Mouse (Mus musculus) neural tube, embryonic 15.5 days (tissue): ENCODE measurements around the gene Angptl3. TPM values are rescaled to one million over a fixed set of nuclear protein-coding genes. Genes with fewer than 3 reads are reported as not detected.

Experiments
- ATAC-seq: fragments of 200-750 bp; cut with Nextera tagmentation; 2 replicates; pipeline ENCODE4 v1.8.0; 2017; ENCODE audit warnings: mild to moderate bottlenecking, moderate TSS enrichment, moderate library complexity; ENCODE audit not compliant: low FRiP score
- H3K27ac ChIP-seq: fragments of 300-500 bp; sonication (generic); replicated peaks from 2 replicates; pipeline ENCODE4 v1.5.1; 2015; ENCODE audit warnings: mild to moderate bottlenecking, inconsistent platforms
- H3K27me3 ChIP-seq: fragments of 300-500 bp; sonication (generic); replicated peaks from 2 replicates; pipeline ENCODE4 v1.6.1; 2015; ENCODE audit warnings: inconsistent platforms
- H3K36me3 ChIP-seq: fragments of 300-500 bp; sonication (generic); 2 replicates; pipeline ENCODE4 v1.6.1; 2015; ENCODE audit warnings: inconsistent platforms
- H3K4me1 ChIP-seq: fragments of 300-500 bp; sonication (generic); 2 replicates; pipeline ENCODE4 v1.6.1; 2015; ENCODE audit warnings: inconsistent platforms
- H3K4me2 ChIP-seq: fragments of 300-500 bp; sonication (generic); 2 replicates; pipeline ENCODE4 v1.6.1; 2015; ENCODE audit warnings: inconsistent platforms, mild to moderate bottlenecking, moderate library complexity
- H3K4me3 ChIP-seq: fragments of 300-500 bp; sonication (generic); replicated peaks from 2 replicates; pipeline ENCODE4 v1.5.1; 2015; ENCODE audit warnings: mild to moderate bottlenecking, inconsistent platforms
- H3K9ac ChIP-seq: fragments of 300-500 bp; sonication (generic); replicated peaks from 2 replicates; pipeline ENCODE4 v1.6.1; 2015; ENCODE audit warnings: mild to moderate bottlenecking, inconsistent platforms
- H3K9me3 ChIP-seq: fragments of 300-500 bp; sonication (generic); replicated peaks from 2 replicates; pipeline ENCODE4 v1.6.1; 2016; ENCODE audit warnings: inconsistent platforms
- WGBS: fragments of 180-500 bp; shearing (Covaris S2); methylation state at CpG from one replicate; pipeline ENCODE4 v1.1.7; 2015; ENCODE audit warnings: mixed read lengths; 5-methylcytosine and 5-hydroxymethylcytosine counted together
- polyA plus RNA-seq: library from polyadenylated mRNA; unstranded; fragments of >200 nt; fragmentation: Nextera tagmentation; extraction: Ambion mirVana; gene quantifications from 2 replicates; pipeline ENCODE4 v1.2.1, GENCODE M21; 2015

Angptl3 gene
- 0.86 and 1.0 TPM in 2 replicates for polyA plus RNA-seq

DNA sequence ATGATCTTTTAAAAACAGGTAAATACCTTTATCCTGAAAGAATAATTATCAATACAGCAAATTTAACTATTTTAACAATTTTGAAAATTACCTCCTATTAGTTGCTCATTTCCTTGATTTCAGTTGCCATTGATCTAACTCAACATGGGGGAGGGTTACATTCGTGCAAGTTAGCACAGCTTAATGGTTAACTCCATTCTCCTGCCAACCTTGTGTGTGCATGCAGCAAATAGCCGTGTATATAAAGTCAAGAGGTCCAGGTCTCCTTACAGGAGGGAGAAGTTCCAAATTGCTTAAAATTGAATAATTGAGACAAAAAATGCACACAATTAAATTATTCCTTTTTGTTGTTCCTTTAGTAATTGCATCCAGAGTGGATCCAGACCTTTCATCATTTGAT lies at the start of gene Angptl3:
Gene Angptl3, plus strand, starts transcription at position 269 of the 400 bp plus-strand sequence.
- Histone ChIP-seq H3K4me1 (no peaks in the 10 kb centered on the region), H3K36me3 (no peaks in the 10 kb centered on the region), H3K4me2 (no peak within 1 kb of the TSS), H3K27ac (no peak within 1 kb of the TSS), H3K4me3 (no peak within 1 kb of the TSS), H3K9ac (no peak within 1 kb of the TSS), H3K27me3 (no peaks in the 10 kb centered on the region), H3K9me3 (no peaks in the 10 kb centered on the region)
- ATAC-seq, result no peak
- 77% methylated on average over 2 of the region's 2 CpGs for WGBS

- H3K4me3 ChIP-seq, result no peak overlapping the region
- H3K4me2 ChIP-seq, result no peak overlapping the region
- no peaks in the 10 kb centered on the region for H3K27me3 ChIP-seq
- peaks cover 38% of the 10 kb centered on the region for H3K36me3 ChIP-seq
- ATAC-seq, result no peak
- H3K9me3 ChIP-seq, result no peaks in the 10 kb centered on the region
- H3K4me1 ChIP-seq, result no peaks in the 10 kb centered on the region
- WGBS, result 89% methylated on average over 8 of the region's 8 CpGs
- no peak overlapping the region for H3K27ac ChIP-seq
- H3K9ac ChIP-seq, result no peak overlapping the region
Observed at GRCm38 (mm10) chr4:98984701-98985100, 46.1 kb upstream of the Angptl3 start.

GRCm38 (mm10) chr4:98993491-98993890 lies 37.3 kb upstream of the Angptl3 start:
- H3K27me3 ChIP-seq, result no peaks in the 10 kb centered on the region
- WGBS, result 85% methylated on average over 4 of the region's 4 CpGs
- H3K27ac ChIP-seq, result no peak overlapping the region
- no peaks in the 10 kb centered on the region for H3K4me1 ChIP-seq
- H3K9ac ChIP-seq, result no peak overlapping the region
- no peak overlapping the region for H3K4me3 ChIP-seq
- H3K4me2 ChIP-seq, result no peak overlapping the region
- H3K36me3 ChIP-seq, result peaks cover 25% of the 10 kb centered on the region
- ATAC-seq, result no peak
- no peaks in the 10 kb centered on the region for H3K9me3 ChIP-seq

- no peaks in the 10 kb centered on the region for H3K4me1 ChIP-seq
- ATAC-seq, result no peak
- no peak overlapping the region for H3K4me2 ChIP-seq
- no peak overlapping the region for H3K4me3 ChIP-seq
- H3K27ac ChIP-seq, result no peak overlapping the region
- H3K36me3 ChIP-seq, result peaks cover 20% of the 10 kb centered on the region
- WGBS, result 98% methylated on average over 2 of the region's 2 CpGs
- no peak overlapping the region for H3K9ac ChIP-seq
- H3K9me3 ChIP-seq, result no peaks in the 10 kb centered on the region
- H3K27me3 ChIP-seq, result no peaks in the 10 kb centered on the region
Observed at GRCm38 (mm10) chr4:99005574-99005973, 25.2 kb upstream of the Angptl3 start.

- H3K9ac ChIP-seq, result no peak overlapping the region
- no peak overlapping the region for H3K4me2 ChIP-seq
- no peak for ATAC-seq
- no peaks in the 10 kb centered on the region for H3K4me1 ChIP-seq
- H3K4me3 ChIP-seq, result no peak overlapping the region
- H3K27me3 ChIP-seq, result no peaks in the 10 kb centered on the region
- H3K27ac ChIP-seq, result no peak overlapping the region
- WGBS, result 84% methylated on average over 2 of the region's 2 CpGs
- H3K36me3 ChIP-seq, result peaks cover 25% of the 10 kb centered on the region
- H3K9me3 ChIP-seq, result no peaks in the 10 kb centered on the region
Observed at GRCm38 (mm10) chr4:99006319-99006718, 24.4 kb upstream of the Angptl3 start.

DNA sequence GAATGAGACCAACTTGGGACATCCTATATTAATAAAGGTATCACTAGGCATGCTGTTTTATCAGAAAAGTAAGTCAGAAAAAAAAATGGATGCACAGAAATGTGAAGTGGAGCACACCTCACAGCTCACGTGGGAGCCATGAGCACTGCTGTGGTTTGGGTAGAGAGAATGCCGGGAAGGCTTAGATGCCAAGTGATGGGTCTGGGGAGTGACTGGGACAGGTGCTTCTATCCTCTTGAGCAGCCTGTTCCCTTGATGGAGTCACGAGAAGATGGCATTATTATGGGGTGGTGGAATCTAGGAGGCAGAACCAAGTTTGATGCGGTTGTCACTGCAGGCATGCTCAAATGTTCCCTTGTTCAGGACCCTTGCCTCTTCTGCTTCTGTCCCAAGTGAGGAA lies 19.7 kb upstream of the Angptl3 start:
- Histone ChIP-seq H3K4me1 (no peaks in the 10 kb centered on the region), H3K4me2 (no peak overlapping the region), H3K27ac (no peak overlapping the region), H3K9ac (no peak overlapping the region), H3K9me3 (no peaks in the 10 kb centered on the region), H3K27me3 (no peaks in the 10 kb centered on the region), H3K4me3 (no peak overlapping the region), H3K36me3 (peaks cover 34% of the 10 kb centered on the region)
- 85% methylated on average over 4 of the region's 4 CpGs for WGBS
- no peak for ATAC-seq

GRCm38 (mm10) chr4:99022221-99022620 lies 8.5 kb upstream of the Angptl3 start:
- Histone ChIP-seq H3K9me3 (no peaks in the 10 kb centered on the region), H3K4me1 (no peaks in the 10 kb centered on the region), H3K4me3 (no peak overlapping the region), H3K36me3 (peaks cover 7% of the 10 kb centered on the region; the same call in 1 of the 2 replicates), H3K27ac (no peak overlapping the region), H3K9ac (no peak overlapping the region), H3K27me3 (no peaks in the 10 kb centered on the region), H3K4me2 (no peak overlapping the region)
- ATAC-seq, result no peak
- 95% methylated on average over 8 of the region's 8 CpGs for WGBS

GRCm38 (mm10) chr4:99028377-99028776 lies 2.4 kb upstream of the Angptl3 start:
- WGBS, result 92% methylated on average over 5 of the region's 5 CpGs
- no peak overlapping the region for H3K9ac ChIP-seq
- H3K4me2 ChIP-seq, result no peak overlapping the region
- H3K27me3 ChIP-seq, result no peaks in the 10 kb centered on the region
- ATAC-seq, result no peak
- no peaks in the 10 kb centered on the region for H3K9me3 ChIP-seq
- H3K4me1 ChIP-seq, result no peaks in the 10 kb centered on the region
- no peaks in the 10 kb centered on the region for H3K36me3 ChIP-seq
- H3K27ac ChIP-seq, result no peak overlapping the region
- no peak overlapping the region for H3K4me3 ChIP-seq

DNA sequence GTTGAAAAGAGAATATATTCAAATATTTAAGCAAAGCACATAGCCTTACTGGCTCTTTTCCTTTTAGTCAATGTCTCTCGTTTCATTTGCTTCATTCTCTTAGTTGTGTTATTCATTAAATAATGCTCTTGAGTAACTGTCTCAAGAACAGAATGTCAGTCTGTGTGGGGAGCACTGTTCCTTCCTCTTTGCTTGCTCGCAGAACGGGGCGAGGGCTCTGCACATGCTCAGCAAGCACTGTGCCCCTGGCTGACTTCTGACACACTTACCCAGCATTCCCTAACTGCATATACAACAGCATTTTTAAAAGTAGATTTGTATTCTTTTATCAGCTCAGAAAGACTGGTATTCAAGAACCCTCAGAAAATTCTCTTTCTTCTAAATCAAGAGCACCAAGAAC lies 2.2 kb downstream of the Angptl3 start:
- WGBS, result 80% methylated on average over 4 of the region's 4 CpGs
- no peak overlapping the region for H3K9ac ChIP-seq
- no peak overlapping the region for H3K27ac ChIP-seq
- no peaks in the 10 kb centered on the region for H3K27me3 ChIP-seq
- no peaks in the 10 kb centered on the region for H3K4me1 ChIP-seq
- H3K4me3 ChIP-seq, result no peak overlapping the region
- H3K4me2 ChIP-seq, result no peak overlapping the region
- H3K36me3 ChIP-seq, result no peaks in the 10 kb centered on the region
- no peaks in the 10 kb centered on the region for H3K9me3 ChIP-seq
- no peak for ATAC-seq

DNA sequence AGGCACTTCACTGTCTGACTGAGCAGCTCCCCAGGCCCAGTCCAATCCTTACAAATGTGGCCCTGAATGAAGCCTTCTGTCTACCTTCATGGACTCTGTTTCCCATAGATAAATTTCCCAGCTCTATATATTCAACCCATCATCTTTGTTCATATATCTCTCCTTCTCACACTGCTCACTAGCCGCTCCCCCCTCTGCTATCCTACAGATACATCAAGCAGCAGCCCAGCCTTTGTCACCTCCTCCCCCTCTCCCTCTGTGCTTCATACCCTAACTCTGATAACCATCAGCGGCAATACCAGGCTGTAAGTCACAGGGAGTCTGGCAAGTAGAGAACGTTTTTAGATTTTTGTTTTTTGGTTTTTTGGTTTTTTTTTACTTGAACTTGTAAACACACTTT lies 14.1 kb downstream of the Angptl3 start:
- H3K27ac ChIP-seq, result no peak overlapping the region
- H3K36me3 ChIP-seq, result peaks cover 40% of the 10 kb centered on the region
- H3K9ac ChIP-seq, result no peak overlapping the region
- H3K4me2 ChIP-seq, result no peak overlapping the region
- H3K9me3 ChIP-seq, result no peaks in the 10 kb centered on the region
- no peak for ATAC-seq
- H3K4me3 ChIP-seq, result no peak overlapping the region
- no peaks in the 10 kb centered on the region for H3K27me3 ChIP-seq
- WGBS, result 90% methylated on average over 3 of the region's 3 CpGs
- no peaks in the 10 kb centered on the region for H3K4me1 ChIP-seq

DNA sequence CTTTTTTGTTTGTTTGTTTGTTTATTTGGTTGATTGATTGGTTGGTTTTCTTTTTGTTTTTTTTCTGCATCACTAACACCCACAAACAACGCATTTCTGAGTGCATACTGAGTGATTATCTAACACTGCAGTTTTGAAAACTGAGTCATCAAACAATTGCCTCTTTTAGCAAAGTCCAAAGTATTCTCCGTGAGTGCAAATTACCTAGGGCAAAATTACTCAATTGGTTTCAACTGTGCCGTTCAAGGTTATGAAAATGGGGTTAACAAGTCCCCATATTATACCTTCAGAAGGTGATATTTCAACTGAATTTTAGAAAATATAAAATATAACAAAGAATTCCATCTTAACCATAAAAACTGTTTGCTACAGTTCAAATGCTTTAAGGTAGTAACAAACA lies 15.7 kb downstream of the Angptl3 start:
- ATAC-seq, result no peak
- Histone ChIP-seq H3K9ac (no peak overlapping the region), H3K4me3 (no peak overlapping the region), H3K4me2 (no peak overlapping the region), H3K9me3 (no peaks in the 10 kb centered on the region), H3K4me1 (no peaks in the 10 kb centered on the region), H3K27ac (no peak overlapping the region), H3K27me3 (no peaks in the 10 kb centered on the region), H3K36me3 (peaks cover 38% of the 10 kb centered on the region)
- WGBS, result 77% methylated on average over 3 of the region's 3 CpGs

- no peaks in the 10 kb centered on the region for H3K4me1 ChIP-seq
- peaks cover 29% of the 10 kb centered on the region for H3K36me3 ChIP-seq
- no peak overlapping the region for H3K27ac ChIP-seq
- no peaks in the 10 kb centered on the region for H3K27me3 ChIP-seq
- no peak overlapping the region for H3K9ac ChIP-seq
- no peak overlapping the region for H3K4me2 ChIP-seq
- H3K4me3 ChIP-seq, result no peak overlapping the region
- H3K9me3 ChIP-seq, result no peaks in the 10 kb centered on the region
- 88% methylated on average over 2 of the region's 2 CpGs for WGBS
- no peak for ATAC-seq
Observed at GRCm38 (mm10) chr4:99048581-99048980, 17.8 kb downstream of the Angptl3 start.

DNA sequence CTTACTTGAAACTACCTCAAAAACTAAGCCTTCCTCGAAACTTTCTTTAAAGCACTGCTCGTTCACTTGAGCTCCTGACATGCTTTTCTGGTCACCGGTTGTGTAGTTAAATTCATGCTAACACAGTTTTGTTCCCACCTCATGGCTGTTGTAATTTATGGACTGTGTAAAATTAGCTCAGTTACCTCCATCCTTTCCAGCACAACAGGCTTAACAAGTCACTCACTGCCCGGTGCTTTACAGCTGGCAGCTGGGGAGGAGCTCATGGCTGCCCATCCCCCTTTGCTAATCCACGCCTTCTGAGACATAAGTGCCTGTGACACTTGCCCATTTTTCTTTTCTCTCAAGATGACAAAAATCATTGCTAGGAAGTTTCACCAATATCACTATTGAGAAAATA lies 33.8 kb downstream of the Angptl3 start:
- no peak overlapping the region for H3K4me2 ChIP-seq
- H3K36me3 ChIP-seq, result peaks cover 29% of the 10 kb centered on the region
- H3K4me3 ChIP-seq, result no peak overlapping the region
- no peaks in the 10 kb centered on the region for H3K9me3 ChIP-seq
- 0 out of 2 replicates have a peak, but pooled peaks cover 3% of the 10 kb centered on the region for H3K4me1 ChIP-seq
- no peaks in the 10 kb centered on the region for H3K27me3 ChIP-seq
- H3K27ac ChIP-seq, result no peak overlapping the region
- no peak overlapping the region for H3K9ac ChIP-seq
- no peak for ATAC-seq
- 15% methylated on average over 5 of the region's 5 CpGs for WGBS
